Mouse (Mus musculus): Measurements from ENCODE around the gene Guca1a. TPM values are rescaled to one million over a fixed set of nuclear protein-coding genes. Genes with fewer than 3 reads are reported as not detected.

Gene Guca1a
- polyA plus RNA-seq, 1 experiment from 2014 or later: not detected

- no peak overlapping the region for H3K4me2 ChIP-seq (ENCODE audit: low read length)
- no peak overlapping the region for H3K27ac ChIP-seq (ENCODE audit: low read length)
- H3K36me3 ChIP-seq (ENCODE audit: control insufficient read depth, insufficient read depth): no peaks in the 10 kb centered on the region
- no peaks in the 10 kb centered on the region for H3K9me3 ChIP-seq (ENCODE audit: control insufficient read depth, low read length)
- WGBS: 8% methylated on average over 9 of the region's 9 CpGs
- H3K27me3 ChIP-seq (replicated peaks; ENCODE audit: control insufficient read depth, insufficient read depth, low read length): peaks cover 37% of the 10 kb centered on the region
- no peak overlapping the region for H3K4me3 ChIP-seq (replicated peaks; ENCODE audit: low read length)
- H3K9ac ChIP-seq (replicated peaks; ENCODE audit: low read depth, low read length): 0 out of 2 replicates have a peak overlapping the region, but pooled peaks have one; percentile 13
- H3K4me1 ChIP-seq (replicated peaks; ENCODE audit: control insufficient read depth, insufficient read depth, low read length): peaks cover 15% of the 10 kb centered on the region
- ATAC-seq: no peak
Measured at GRCm38 (mm10) chr17:47440359-47440890, 40.0 kb upstream of the Guca1a start.

GRCm38 (mm10) chr17:47439396-47440028, 39.1 kb upstream of the Guca1a start:
- no peak overlapping the region for H3K4me3 ChIP-seq (replicated peaks; ENCODE audit: low read length)
- ATAC-seq: no peak
- H3K36me3 ChIP-seq (ENCODE audit: control insufficient read depth, insufficient read depth): no peaks in the 10 kb centered on the region
- WGBS: 48% methylated on average over 9 of the region's 9 CpGs
- no peaks in the 10 kb centered on the region for H3K9me3 ChIP-seq (ENCODE audit: control insufficient read depth, low read length)
- no peak overlapping the region for H3K9ac ChIP-seq (replicated peaks; ENCODE audit: low read depth, low read length)
- peaks cover 42% of the 10 kb centered on the region for H3K27me3 ChIP-seq (replicated peaks; ENCODE audit: control insufficient read depth, insufficient read depth, low read length)
- no peak overlapping the region for H3K27ac ChIP-seq (ENCODE audit: low read length)
- H3K4me2 ChIP-seq (ENCODE audit: low read length): no peak overlapping the region
- H3K4me1 ChIP-seq (replicated peaks; ENCODE audit: control insufficient read depth, insufficient read depth, low read length): peaks cover 15% of the 10 kb centered on the region

GRCm38 (mm10) chr17:47438611-47439010, 38.2 kb upstream of the Guca1a start:
- peaks cover 42% of the 10 kb centered on the region for H3K27me3 ChIP-seq (replicated peaks; ENCODE audit: control insufficient read depth, insufficient read depth, low read length)
- no peaks in the 10 kb centered on the region for H3K36me3 ChIP-seq (ENCODE audit: control insufficient read depth, insufficient read depth)
- H3K9ac ChIP-seq (replicated peaks; ENCODE audit: low read depth, low read length): no peak overlapping the region
- WGBS: 69% methylated on average over 6 of the region's 6 CpGs
- H3K9me3 ChIP-seq (ENCODE audit: control insufficient read depth, low read length): no peaks in the 10 kb centered on the region
- H3K4me2 ChIP-seq (ENCODE audit: low read length): no peak overlapping the region
- no peak overlapping the region for H3K27ac ChIP-seq (ENCODE audit: low read length)
- peaks cover 15% of the 10 kb centered on the region for H3K4me1 ChIP-seq (replicated peaks; ENCODE audit: control insufficient read depth, insufficient read depth, low read length)
- no peak for ATAC-seq
- H3K4me3 ChIP-seq (replicated peaks; ENCODE audit: low read length): no peak overlapping the region

DNA sequence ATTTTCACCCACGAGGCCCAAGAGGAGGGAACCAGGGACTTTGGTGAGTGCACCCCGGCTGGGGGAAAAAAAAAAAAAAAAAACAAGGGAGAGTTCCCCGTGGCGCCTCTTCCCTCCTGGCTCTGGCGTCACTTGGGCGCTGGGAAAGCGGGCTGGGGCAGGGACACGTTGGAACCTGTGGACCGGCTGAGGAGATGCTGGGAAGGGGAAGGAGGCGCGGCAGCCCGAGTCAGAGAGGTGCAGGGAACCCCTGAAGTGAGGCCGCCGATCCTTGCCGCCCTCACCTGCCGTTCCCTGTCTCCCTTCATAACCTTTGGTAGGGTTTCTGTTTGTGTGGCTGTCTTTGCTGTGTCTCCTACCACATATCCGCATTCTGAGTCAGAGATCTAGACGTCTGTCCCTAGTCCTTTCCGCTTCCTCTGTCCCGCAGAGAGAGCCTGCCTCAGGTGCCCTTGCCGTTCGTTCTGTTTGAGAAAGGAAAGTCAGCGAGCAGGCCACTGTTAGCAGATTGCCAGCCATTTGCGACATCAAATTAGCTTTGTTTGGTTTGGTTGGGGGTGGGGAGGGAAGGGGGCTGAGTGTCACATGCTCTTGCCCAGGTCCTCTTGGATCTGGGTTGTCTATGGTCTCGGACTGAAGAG, 36.6 kb upstream of the Guca1a start, which contains the start of gene 1700001C19Rik:
1700001C19Rik (minus strand) TSS at position 470 of the 641 bp plus-strand sequence.
- H3K4me2 ChIP-seq (ENCODE audit: low read length): peak within 1 kb of the TSS; percentile 60
- 2% methylated on average over 22 of the region's 25 CpGs for WGBS
- peak within 1 kb of the TSS; percentile 38 for H3K4me3 ChIP-seq (replicated peaks; ENCODE audit: low read length)
- H3K36me3 ChIP-seq (ENCODE audit: control insufficient read depth, insufficient read depth): no peaks in the 10 kb centered on the region
- H3K27ac ChIP-seq (ENCODE audit: low read length): no peak within 1 kb of the TSS
- peaks cover 42% of the 10 kb centered on the region for H3K27me3 ChIP-seq (replicated peaks; ENCODE audit: control insufficient read depth, insufficient read depth, low read length)
- peaks cover 15% of the 10 kb centered on the region for H3K4me1 ChIP-seq (replicated peaks; ENCODE audit: control insufficient read depth, insufficient read depth, low read length)
- H3K9ac ChIP-seq (replicated peaks; ENCODE audit: low read depth, low read length): peak within 1 kb of the TSS; percentile 36; the same call in 1 of the 2 replicates
- no peaks in the 10 kb centered on the region for H3K9me3 ChIP-seq (ENCODE audit: control insufficient read depth, low read length)
- no peak for ATAC-seq

- peak within 1 kb of the TSS; percentile 60 for H3K4me2 ChIP-seq (ENCODE audit: low read length)
- H3K9ac ChIP-seq (replicated peaks; ENCODE audit: low read depth, low read length): peak within 1 kb of the TSS; percentile 36; the same call in 1 of the 2 replicates
- H3K4me1 ChIP-seq (replicated peaks; ENCODE audit: control insufficient read depth, insufficient read depth, low read length): peaks cover 15% of the 10 kb centered on the region
- H3K4me3 ChIP-seq (replicated peaks; ENCODE audit: low read length): peak within 1 kb of the TSS; percentile 38
- 2% methylated on average over 45 of the region's 45 CpGs for WGBS
- H3K27ac ChIP-seq (ENCODE audit: low read length): no peak within 1 kb of the TSS
- ATAC-seq: no peak
- no peaks in the 10 kb centered on the region for H3K9me3 ChIP-seq (ENCODE audit: control insufficient read depth, low read length)
- H3K27me3 ChIP-seq (replicated peaks; ENCODE audit: control insufficient read depth, insufficient read depth, low read length): peaks cover 42% of the 10 kb centered on the region
- H3K36me3 ChIP-seq (ENCODE audit: control insufficient read depth, insufficient read depth): no peaks in the 10 kb centered on the region
Measured at GRCm38 (mm10) chr17:47436156-47436906, 35.9 kb upstream of the Guca1a start, which contains the start of gene AI661453. Gene AI661453 (plus strand): TSS chr17:47436615.

DNA sequence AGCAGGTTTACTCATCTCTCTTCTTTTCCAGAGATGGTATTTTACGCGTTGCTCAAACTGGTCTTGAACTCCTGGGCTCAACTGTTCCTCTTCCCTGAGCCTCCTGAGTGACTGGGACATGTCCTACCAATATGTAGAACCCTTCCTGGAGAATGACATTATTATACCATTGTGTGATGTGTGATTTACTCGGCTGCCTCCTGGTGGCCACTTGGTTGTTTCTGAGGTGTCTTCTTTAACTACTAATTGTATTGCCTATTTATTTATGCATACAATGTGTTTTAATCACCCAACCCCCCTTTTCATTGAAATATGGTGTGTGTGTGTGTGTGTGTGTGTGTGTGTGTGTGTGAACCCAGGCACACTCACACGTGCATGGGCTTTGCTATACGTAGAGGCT, 30.4 kb upstream of the Guca1a start:
- H3K36me3 ChIP-seq (ENCODE audit: control insufficient read depth, insufficient read depth): no peaks in the 10 kb centered on the region
- H3K27ac ChIP-seq (ENCODE audit: low read length): no peak overlapping the region
- peaks cover 8% of the 10 kb centered on the region; the same call in 1 of the 2 replicates for H3K27me3 ChIP-seq (replicated peaks; ENCODE audit: control insufficient read depth, insufficient read depth, low read length)
- 72% methylated on average over 5 of the region's 5 CpGs for WGBS
- H3K4me2 ChIP-seq (ENCODE audit: low read length): no peak overlapping the region
- no peak overlapping the region for H3K4me3 ChIP-seq (replicated peaks; ENCODE audit: low read length)
- no peak for ATAC-seq
- no peak overlapping the region for H3K9ac ChIP-seq (replicated peaks; ENCODE audit: low read depth, low read length)
- no peaks in the 10 kb centered on the region for H3K9me3 ChIP-seq (ENCODE audit: control insufficient read depth, low read length)
- no peaks in the 10 kb centered on the region for H3K4me1 ChIP-seq (replicated peaks; ENCODE audit: control insufficient read depth, insufficient read depth, low read length)

DNA sequence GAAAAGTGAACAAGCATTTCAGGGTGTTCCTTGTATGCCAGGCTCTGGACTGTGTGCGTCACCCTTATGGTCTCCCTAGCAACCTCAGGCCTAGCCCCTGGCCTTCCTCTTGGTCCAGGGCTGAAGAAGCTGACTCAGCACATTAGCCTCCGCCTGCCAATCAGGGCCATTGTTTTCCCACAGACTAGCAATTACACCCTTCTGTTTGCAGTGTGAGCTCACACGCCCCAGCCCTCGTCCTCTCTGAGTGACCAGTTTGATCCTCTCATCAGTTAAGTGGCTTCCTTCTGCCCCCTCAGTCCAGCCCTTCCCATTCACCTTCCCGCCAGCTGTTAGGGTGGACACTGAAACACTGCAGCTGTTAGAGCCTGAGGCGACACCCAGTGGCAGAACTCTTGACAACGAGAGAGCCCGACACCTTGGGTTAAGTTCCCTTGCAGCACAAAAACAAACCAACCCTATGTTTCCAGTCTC, 28.5 kb upstream of the Guca1a start:
- peak; percentile 33; the same call in 1 of the 2 replicates for ATAC-seq

GRCm38 (mm10) chr17:47427316-47427715, 26.9 kb upstream of the Guca1a start:
- no peak overlapping the region for H3K4me2 ChIP-seq (ENCODE audit: low read length)
- H3K9ac ChIP-seq (replicated peaks; ENCODE audit: low read depth, low read length): no peak overlapping the region
- no peak for ATAC-seq
- H3K4me1 ChIP-seq (replicated peaks; ENCODE audit: control insufficient read depth, insufficient read depth, low read length): no peaks in the 10 kb centered on the region
- H3K9me3 ChIP-seq (ENCODE audit: control insufficient read depth, low read length): no peaks in the 10 kb centered on the region
- no peak overlapping the region for H3K27ac ChIP-seq (ENCODE audit: low read length)
- no peaks in the 10 kb centered on the region for H3K36me3 ChIP-seq (ENCODE audit: control insufficient read depth, insufficient read depth)
- no peaks in the 10 kb centered on the region for H3K27me3 ChIP-seq (replicated peaks; ENCODE audit: control insufficient read depth, insufficient read depth, low read length)
- 69% methylated on average over 6 of the region's 6 CpGs for WGBS
- H3K4me3 ChIP-seq (replicated peaks; ENCODE audit: low read length): no peak overlapping the region

More for the DNA sequence above, 28.5 kb upstream of the Guca1a start:
- H3K4me3 ChIP-seq (replicated peaks; ENCODE audit: low read length): no peak overlapping the region
- no peak overlapping the region for H3K9ac ChIP-seq (replicated peaks; ENCODE audit: low read depth, low read length)
- H3K27ac ChIP-seq (ENCODE audit: low read length): no peak overlapping the region
- H3K27me3 ChIP-seq (replicated peaks; ENCODE audit: control insufficient read depth, insufficient read depth, low read length): no peaks in the 10 kb centered on the region
- H3K36me3 ChIP-seq (ENCODE audit: control insufficient read depth, insufficient read depth): no peaks in the 10 kb centered on the region
- no peaks in the 10 kb centered on the region for H3K9me3 ChIP-seq (ENCODE audit: control insufficient read depth, low read length)
- no peaks in the 10 kb centered on the region for H3K4me1 ChIP-seq (replicated peaks; ENCODE audit: control insufficient read depth, insufficient read depth, low read length)
- 3% methylated on average over 8 of the region's 8 CpGs for WGBS
- H3K4me2 ChIP-seq (ENCODE audit: low read length): no peak overlapping the region

GRCm38 (mm10) chr17:47424186-47424585, 23.8 kb upstream of the Guca1a start:
- Histone ChIP-seq H3K27ac (ENCODE audit: low read length) (no peak overlapping the region), H3K4me3 (replicated peaks; ENCODE audit: low read length) (no peak overlapping the region), H3K27me3 (replicated peaks; ENCODE audit: control insufficient read depth, insufficient read depth, low read length) (no peaks in the 10 kb centered on the region), H3K4me1 (replicated peaks; ENCODE audit: control insufficient read depth, insufficient read depth, low read length) (no peaks in the 10 kb centered on the region), H3K4me2 (ENCODE audit: low read length) (no peak overlapping the region), H3K9ac (replicated peaks; ENCODE audit: low read depth, low read length) (no peak overlapping the region), H3K36me3 (ENCODE audit: control insufficient read depth, insufficient read depth) (no peaks in the 10 kb centered on the region), H3K9me3 (ENCODE audit: control insufficient read depth, low read length) (no peaks in the 10 kb centered on the region)
- 70% methylated on average over 6 of the region's 6 CpGs for WGBS
- ATAC-seq: no peak
